Mouse (Mus musculus) embryonic facial prominence, embryonic 11.5 days (tissue): Measurements from ENCODE around the gene Edf1. TPM values are rescaled to one million over a fixed set of nuclear protein-coding genes. Genes with fewer than 3 reads are reported as not detected.

ENCODE experiments used
- ATAC-seq: fragments of 200-750 bp; cut with Nextera tagmentation; replicated peaks from 2 replicates; pipeline ENCODE4 v1.8.0; 2017; ENCODE audit warnings: low read depth; ENCODE audit not compliant: insufficient number of reproducible peaks, low FRiP score, low TSS enrichment
- DNase-seq: peaks from one replicate; pipeline ENCODE4 v3.0.0-alpha.2; 2015; ENCODE audit warnings: low spot score
- H3K27ac ChIP-seq: fragments of 300-500 bp; sonication (generic); replicated peaks from 2 replicates; pipeline ENCODE4 v1.5.1; 2014; ENCODE audit warnings: mild to moderate bottlenecking, low read depth, low read length, control low read depth
- H3K27me3 ChIP-seq: fragments of 300-500 bp; sonication (generic); 2 replicates; pipeline ENCODE4 v1.6.1; 2014; ENCODE audit warnings: mild to moderate bottlenecking, low read length, moderate library complexity, mixed read lengths; ENCODE audit not compliant: control insufficient read depth, insufficient read depth
- H3K36me3 ChIP-seq: fragments of 300-500 bp; sonication (generic); replicated peaks from 2 replicates; pipeline ENCODE4 v1.6.1; 2014; ENCODE audit warnings: low read depth, mild to moderate bottlenecking, low read length, moderate library complexity, mixed read lengths; ENCODE audit not compliant: control insufficient read depth, insufficient read depth
- H3K4me1 ChIP-seq: fragments of 300-500 bp; sonication (generic); 2 replicates; pipeline ENCODE4 v1.6.1; 2014; ENCODE audit warnings: low read length, mixed read lengths; ENCODE audit not compliant: control insufficient read depth, insufficient read depth
- H3K4me2 ChIP-seq: fragments of 300-500 bp; sonication (generic); 2 replicates; pipeline ENCODE4 v1.6.1; 2014; ENCODE audit warnings: low read depth, mild to moderate bottlenecking, control low read depth, low read length, moderate library complexity
- H3K4me3 ChIP-seq: fragments of 300-500 bp; sonication (generic); 2 replicates; pipeline ENCODE4 v1.5.1; 2014; ENCODE audit warnings: low read depth, low read length, control low read depth
- H3K9ac ChIP-seq: fragments of 300-500 bp; sonication (generic); replicated peaks from 2 replicates; pipeline ENCODE4 v1.6.1; 2014; ENCODE audit warnings: mild to moderate bottlenecking, control low read depth, low read length
- H3K9me3 ChIP-seq: fragments of 300-500 bp; sonication (generic); replicated peaks from 2 replicates; pipeline ENCODE4 v1.6.1; 2016; ENCODE audit warnings: mild to moderate bottlenecking, low read length, inconsistent platforms, mixed read lengths; ENCODE audit not compliant: control insufficient read depth
- WGBS: fragments of 180-500 bp; shearing (Covaris S2); extraction: QIAGEN DNeasy Blood & Tissue Kit; methylation state at CpG from one replicate; pipeline ENCODE4 v1.1.7; 2014; 5-methylcytosine and 5-hydroxymethylcytosine counted together
- polyA plus RNA-seq: library from polyadenylated mRNA; unstranded; fragments of >200 nt; fragmentation: Nextera tagmentation; extraction: Ambion mirVana; gene quantifications from 2 replicates; pipeline ENCODE4 v1.2.1, GENCODE M21; 2014

Edf1 gene
- polyA plus RNA-seq, 1 experiment from 2014 or later = 375 TPM

DNA sequence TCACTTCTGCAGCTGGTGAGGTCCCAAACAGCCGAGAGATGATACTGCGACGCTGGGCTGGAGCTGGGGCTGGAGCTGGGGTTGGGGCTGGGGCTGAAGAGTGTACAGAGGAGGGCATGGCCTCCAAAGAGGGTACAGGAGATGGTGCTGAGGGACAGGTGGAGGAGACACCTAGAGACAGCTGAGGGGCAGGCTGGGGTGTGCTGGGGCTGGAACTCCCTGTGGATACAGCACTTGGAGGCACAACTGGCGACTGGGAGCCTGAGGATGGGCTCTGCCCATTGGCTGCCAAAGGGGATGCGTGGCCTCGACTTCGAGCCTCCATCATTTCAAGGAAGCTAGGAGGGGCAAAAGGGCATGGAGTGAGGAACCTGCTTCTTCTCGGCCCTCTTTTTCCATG lies 29.6 kb downstream of the Edf1 start:
- no peaks in the 10 kb centered on the region for H3K4me1 ChIP-seq
- H3K9me3 ChIP-seq = no peaks in the 10 kb centered on the region
- H3K4me3 ChIP-seq = no peak overlapping the region
- H3K9ac ChIP-seq = no peak overlapping the region
- DNase-seq (no peak), ATAC-seq (no peak)
- H3K27me3 ChIP-seq = no peaks in the 10 kb centered on the region
- H3K4me2 ChIP-seq = no peak overlapping the region
- H3K27ac ChIP-seq = no peak overlapping the region
- peaks cover 9% of the 10 kb centered on the region for H3K36me3 ChIP-seq
- 89% methylated on average over 8 of the region's 8 CpGs for WGBS

DNA sequence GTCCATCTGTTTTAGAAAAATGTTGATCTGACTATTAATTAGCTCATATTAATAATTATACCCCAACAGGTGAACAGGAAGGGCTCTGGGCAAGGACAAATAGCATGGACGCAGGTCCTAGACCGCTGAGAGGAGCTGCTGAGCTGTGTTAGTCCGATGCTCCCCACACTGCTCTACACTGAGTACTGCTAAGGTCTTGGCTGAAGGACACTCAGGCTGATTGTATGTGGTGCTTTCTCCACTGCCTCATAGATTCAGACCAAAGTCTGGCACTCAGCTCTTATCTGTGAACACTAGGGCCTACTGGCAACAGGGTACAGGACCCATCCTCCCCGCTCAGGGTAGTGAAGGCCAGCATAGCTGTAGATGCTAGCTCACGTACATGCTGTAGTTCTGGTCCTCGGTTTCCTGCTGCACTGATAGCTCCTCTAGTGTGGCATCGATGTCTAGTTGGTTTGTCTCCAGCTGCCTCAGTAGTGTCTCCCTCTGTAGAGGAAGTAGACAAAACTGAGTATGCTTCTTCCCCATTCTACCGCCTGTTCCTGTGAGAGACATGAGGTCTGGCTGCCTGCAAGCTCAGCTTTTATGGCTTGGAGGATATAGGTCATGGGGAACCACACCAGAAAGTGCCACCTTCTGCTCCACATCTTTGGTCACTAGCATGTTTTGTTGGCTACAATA lies 30.7 kb downstream of the Edf1 start:
- Histone ChIP-seq H3K4me3 (no peak overlapping the region), H3K9me3 (no peaks in the 10 kb centered on the region), H3K4me2 (no peak overlapping the region), H3K4me1 (no peaks in the 10 kb centered on the region), H3K36me3 (peaks cover 9% of the 10 kb centered on the region), H3K27me3 (no peaks in the 10 kb centered on the region), H3K9ac (no peak overlapping the region), H3K27ac (no peak overlapping the region)
- 94% methylated on average over 8 of the region's 8 CpGs for WGBS
- no peak for ATAC-seq
- no peak for DNase-seq

DNA sequence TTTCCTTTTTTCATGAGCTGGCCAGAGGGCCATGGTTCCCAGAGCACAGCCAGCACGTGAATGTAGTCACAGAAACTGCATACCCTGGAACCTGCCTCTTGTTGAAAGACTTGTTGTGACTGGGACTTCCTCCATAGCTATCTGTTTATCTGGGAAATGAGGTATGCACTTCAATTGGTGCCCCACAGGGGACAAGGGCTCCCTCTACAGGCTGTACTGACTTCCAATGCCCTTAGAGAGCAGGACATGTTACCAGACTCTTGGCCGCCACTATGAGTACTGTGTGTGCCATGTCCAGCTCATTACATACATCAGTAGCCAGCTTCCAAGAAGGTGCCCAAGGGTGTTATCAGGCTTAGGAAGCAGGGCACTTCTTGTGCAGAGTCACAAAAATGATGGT lies 34.2 kb downstream of the Edf1 start:
- no peaks in the 10 kb centered on the region for H3K9me3 ChIP-seq
- no peak overlapping the region for H3K4me3 ChIP-seq
- no peak overlapping the region for H3K27ac ChIP-seq
- peaks cover 7% of the 10 kb centered on the region for H3K36me3 ChIP-seq
- no peak overlapping the region for H3K4me2 ChIP-seq
- ATAC-seq = no peak
- 87% methylated on average over 2 of the region's 2 CpGs for WGBS
- no peaks in the 10 kb centered on the region for H3K4me1 ChIP-seq
- no peaks in the 10 kb centered on the region for H3K27me3 ChIP-seq
- H3K9ac ChIP-seq = no peak overlapping the region
- DNase-seq = no peak

DNA sequence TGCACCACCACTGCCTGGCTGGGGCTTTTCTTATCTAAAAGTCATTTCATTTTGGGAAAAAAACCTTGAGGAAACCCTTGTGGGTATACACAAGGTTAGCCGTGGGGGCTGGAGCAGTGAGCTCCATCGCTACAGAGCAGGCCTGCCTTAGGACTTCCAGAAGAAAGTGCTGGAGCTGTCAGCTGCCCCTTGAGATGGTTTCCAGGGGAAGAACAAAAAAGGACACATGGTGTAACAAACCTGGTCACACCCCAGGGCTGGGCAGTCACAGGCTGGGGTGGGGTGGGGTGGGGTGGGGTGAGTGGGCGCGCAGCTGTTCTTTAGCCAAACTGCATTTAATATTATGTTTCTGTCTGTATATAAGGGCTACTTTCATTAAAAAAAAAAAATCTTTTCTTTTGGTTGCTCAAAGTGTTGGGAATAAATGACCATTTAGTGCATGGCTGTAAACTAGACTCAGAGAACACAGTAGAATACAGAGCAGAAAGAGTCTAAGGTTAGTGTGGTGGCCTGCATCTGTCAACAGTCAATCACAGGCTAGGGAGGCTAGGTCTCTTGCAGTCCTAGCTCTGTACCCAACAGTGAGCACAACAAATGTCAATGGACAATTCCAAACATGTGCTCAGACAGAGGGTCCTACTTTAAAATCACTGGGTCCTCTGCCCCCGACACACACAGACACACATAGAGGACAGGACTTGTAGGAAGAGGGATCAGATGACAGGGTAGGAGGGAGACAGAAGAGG lies 39.3 kb downstream of the Edf1 start:
- Histone ChIP-seq H3K27me3 (no peaks in the 10 kb centered on the region), H3K4me3 (no peak overlapping the region), H3K4me1 (no peaks in the 10 kb centered on the region), H3K9ac (no peak overlapping the region), H3K4me2 (no peak overlapping the region), H3K36me3 (peaks cover 17% of the 10 kb centered on the region), H3K27ac (no peak overlapping the region), H3K9me3 (no peaks in the 10 kb centered on the region)
- ATAC-seq (no peak), DNase-seq (no peak)
- 97% methylated on average over 5 of the region's 5 CpGs for WGBS

DNA sequence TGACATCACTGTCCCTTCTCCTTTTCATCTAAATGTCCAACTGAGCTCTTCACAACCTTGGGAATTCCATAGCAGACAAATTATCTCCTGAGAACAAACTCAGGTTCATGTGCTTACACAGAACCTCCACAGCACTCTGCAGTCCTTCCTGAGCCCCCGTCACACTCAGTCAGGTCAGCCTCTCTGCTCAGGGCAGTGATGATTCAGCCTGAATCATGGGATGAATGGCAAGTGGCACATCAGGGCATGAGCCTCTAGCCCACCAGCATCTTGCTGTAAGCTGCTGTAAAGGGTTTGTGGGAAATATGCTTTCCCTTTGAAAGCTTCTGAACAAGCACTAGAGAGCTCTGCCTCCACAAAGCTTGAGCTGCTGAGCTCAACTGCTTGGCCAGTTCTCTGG lies 41.1 kb downstream of the Edf1 start:
- Histone ChIP-seq H3K4me3 (no peak overlapping the region), H3K27me3 (no peaks in the 10 kb centered on the region), H3K4me2 (no peak overlapping the region), H3K4me1 (no peaks in the 10 kb centered on the region), H3K27ac (no peak overlapping the region), H3K36me3 (peaks cover 17% of the 10 kb centered on the region), H3K9ac (no peak overlapping the region), H3K9me3 (no peaks in the 10 kb centered on the region)
- WGBS = 95% methylated on average over 1 of the region's 1 CpGs
- no peak for ATAC-seq
- DNase-seq = no peak

DNA sequence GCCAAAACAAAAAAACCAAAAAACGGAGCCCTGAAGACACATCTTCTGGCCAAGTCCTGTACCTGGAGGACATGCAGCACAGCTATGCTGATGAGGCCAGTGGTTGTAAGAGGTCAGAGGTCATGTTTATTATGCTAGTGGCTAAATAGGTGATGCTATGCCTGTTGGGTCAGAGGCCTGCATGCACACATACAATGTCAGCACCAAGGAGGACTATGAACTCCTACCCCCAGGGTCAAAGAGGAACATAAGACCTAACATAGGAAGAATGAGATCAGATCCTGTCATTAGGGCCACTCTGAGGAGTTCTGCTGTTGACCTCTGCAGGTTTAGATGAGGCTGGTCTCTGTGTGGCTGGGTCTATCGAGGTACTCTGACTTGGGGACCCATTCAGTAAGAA lies 42.4 kb downstream of the Edf1 start:
- no peak overlapping the region for H3K4me3 ChIP-seq
- no peaks in the 10 kb centered on the region for H3K9me3 ChIP-seq
- peaks cover 17% of the 10 kb centered on the region for H3K36me3 ChIP-seq
- no peak overlapping the region for H3K9ac ChIP-seq
- WGBS = 87% methylated on average over 2 of the region's 2 CpGs
- ATAC-seq = no peak
- no peak for DNase-seq
- H3K27ac ChIP-seq = no peak overlapping the region
- no peak overlapping the region for H3K4me2 ChIP-seq
- no peaks in the 10 kb centered on the region for H3K27me3 ChIP-seq
- H3K4me1 ChIP-seq = no peaks in the 10 kb centered on the region

DNA sequence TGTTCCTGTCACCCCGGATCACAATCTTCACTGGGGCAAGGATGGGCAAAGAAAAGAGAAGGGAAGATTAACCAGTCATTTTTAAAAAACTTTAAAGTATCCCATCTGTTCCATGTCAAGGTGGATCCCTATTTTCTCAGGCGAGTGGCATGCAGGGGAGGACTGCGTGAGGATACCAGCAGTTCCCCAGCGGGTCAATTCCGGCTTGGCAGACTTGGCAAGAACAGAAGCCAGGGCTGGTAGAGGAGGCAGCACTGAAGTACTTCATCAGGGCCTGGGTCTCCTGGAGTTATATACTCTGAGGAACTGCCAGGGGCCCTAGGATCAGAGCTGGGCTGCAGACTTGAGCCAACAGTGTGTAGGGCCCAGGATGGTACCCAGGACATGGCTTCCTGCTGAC lies 44.9 kb downstream of the Edf1 start:
- WGBS = 92% methylated on average over 5 of the region's 5 CpGs
- H3K4me3 ChIP-seq = no peak overlapping the region
- DNase-seq (no peak), ATAC-seq (no peak)
- no peak overlapping the region for H3K27ac ChIP-seq
- no peaks in the 10 kb centered on the region for H3K27me3 ChIP-seq
- H3K9me3 ChIP-seq = no peaks in the 10 kb centered on the region
- H3K4me1 ChIP-seq = peaks cover 2% of the 10 kb centered on the region; the same call in 1 of the 2 replicates
- peaks cover 13% of the 10 kb centered on the region for H3K36me3 ChIP-seq
- H3K4me2 ChIP-seq = no peak overlapping the region
- no peak overlapping the region for H3K9ac ChIP-seq
